Mouse (Mus musculus): ENCODE data around the gene Cygb.
A peak's percentile ranks its signal among the peaks of the same experiment; 100 is the strongest.
"Not testable (repeated sequence)": the region's sequence is repeated elsewhere in the genome, so short reads cannot be mapped to it uniquely, and the experiment has no call there.

Cygb gene

GRCm38 (mm10) chr11:116636607-116637006 lies 17.5 kb downstream of the Cygb start:
- not testable (repeated sequence) for DNase-seq (ENCODE audit: low read depth, low spot score)

DNA sequence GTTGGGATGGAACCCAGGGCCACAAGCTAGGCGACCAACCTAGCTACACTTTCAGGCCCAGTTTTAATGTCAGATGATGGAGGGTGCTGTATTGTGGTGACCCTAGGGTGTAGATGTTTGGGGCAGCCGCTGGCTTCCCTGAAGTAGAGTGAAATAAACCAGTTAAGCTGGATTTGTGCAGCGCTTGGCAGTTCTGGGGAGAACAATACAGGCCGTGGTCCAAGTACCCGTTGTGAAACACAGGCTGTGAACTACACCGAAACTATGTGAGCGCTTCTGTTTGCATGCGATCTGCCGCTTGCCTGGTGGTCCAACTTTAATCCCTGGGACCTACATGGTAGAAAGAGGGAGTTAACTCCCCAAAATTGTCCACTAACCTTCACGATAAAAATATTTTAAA lies 21.2 kb downstream of the Cygb start:
- DNase-seq (ENCODE audit: low read depth, low spot score) = no peak

GRCm38 (mm10) chr11:116630171-116630965 lies 23.7 kb downstream of the Cygb start:
- no peak for DNase-seq (ENCODE audit: low read depth, low spot score)

- no peak for DNase-seq (ENCODE audit: low read depth, low spot score)
Observed at GRCm38 (mm10) chr11:116629472-116629871, 24.6 kb downstream of the Cygb start.

GRCm38 (mm10) chr11:116628712-116629111 lies 25.4 kb downstream of the Cygb start:
- peak; percentile 67 for DNase-seq (ENCODE audit: low read depth, low spot score)

DNA sequence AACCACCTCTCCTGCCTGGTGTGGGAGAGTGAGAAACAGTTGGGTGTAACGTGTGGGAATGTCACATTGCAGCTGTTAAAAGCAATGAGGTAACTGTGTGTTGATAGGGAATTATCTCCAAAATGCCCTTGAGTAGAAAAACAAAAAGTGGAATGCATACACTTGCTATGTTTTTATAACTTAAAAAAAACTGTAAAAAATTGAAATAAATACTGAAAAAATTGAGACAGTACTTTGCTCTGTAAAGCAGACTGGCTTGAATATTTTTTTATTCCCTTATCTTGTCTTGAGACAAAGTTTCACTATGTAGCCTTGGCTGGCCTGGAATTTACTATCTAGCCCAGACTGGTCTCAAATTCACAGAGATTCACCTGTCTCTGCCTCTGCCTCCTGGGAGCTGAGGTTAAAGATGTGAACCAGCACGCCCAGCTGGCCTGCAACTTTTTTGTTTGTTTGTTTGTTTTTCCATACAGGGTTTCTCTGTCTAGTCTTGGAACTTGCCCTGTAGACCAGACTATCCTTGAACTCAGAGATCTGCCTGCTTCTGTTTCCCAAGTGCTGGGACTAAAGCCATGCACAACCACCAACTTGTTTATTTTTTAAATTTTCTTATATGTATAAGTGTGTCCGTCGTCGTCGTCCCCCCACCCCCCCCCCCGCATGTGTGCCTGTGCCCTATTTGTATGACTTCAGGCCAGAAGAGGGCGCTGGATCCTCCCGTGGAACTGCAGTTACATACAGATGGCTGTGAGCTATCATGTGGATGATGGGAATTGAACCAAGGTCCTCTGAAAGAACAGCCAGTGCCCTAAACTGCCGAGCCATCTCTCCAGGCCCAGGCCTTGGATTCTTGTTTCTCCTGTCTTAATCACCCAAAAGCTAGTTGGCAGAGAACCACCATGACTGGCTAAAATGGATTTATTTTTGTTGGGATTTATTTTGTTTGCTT lies 26.8 kb downstream of the Cygb start:
- no peak for DNase-seq (ENCODE audit: low read depth, low spot score)

DNA sequence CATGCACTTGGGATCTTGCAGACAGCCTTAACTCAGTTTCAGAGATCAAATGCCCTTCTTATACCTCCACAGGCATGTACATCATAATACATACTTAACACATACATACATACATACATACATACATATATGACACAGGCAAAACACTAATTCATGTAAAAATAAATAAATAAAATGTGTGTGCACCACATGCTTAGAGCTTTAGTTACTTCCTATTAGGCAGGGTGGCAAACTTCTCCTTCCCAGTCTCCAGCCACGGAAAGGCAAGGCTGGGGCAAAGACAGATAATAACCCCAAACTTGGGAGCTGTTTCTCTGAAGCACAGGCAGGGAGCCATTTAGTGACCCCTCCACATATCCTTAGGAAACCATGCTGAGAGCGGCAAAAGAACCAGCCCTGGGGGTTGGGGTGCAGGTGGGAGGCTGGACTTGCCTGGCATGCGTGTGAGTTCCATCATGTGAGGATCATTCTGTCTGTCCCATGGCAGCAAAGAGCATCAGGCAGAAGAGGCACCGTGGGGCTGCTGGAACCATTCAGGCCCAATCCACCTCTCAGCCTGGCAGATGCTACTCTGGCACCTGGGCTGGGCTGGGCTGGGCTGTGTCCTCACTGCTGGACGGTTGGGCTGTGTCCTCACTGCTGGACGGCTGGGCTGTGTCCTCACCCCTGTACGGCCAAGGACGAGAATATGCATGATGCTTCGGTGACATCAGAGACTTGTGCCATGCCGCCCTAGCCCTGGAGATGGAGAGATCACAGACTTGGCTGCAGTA lies 27.6 kb downstream of the Cygb start, which contains the start of gene Rhbdf2:
Rhbdf2 (minus strand) TSS at position 721 of the 773 bp plus-strand sequence.
- no peak for DNase-seq (ENCODE audit: low read depth, low spot score)

DNA sequence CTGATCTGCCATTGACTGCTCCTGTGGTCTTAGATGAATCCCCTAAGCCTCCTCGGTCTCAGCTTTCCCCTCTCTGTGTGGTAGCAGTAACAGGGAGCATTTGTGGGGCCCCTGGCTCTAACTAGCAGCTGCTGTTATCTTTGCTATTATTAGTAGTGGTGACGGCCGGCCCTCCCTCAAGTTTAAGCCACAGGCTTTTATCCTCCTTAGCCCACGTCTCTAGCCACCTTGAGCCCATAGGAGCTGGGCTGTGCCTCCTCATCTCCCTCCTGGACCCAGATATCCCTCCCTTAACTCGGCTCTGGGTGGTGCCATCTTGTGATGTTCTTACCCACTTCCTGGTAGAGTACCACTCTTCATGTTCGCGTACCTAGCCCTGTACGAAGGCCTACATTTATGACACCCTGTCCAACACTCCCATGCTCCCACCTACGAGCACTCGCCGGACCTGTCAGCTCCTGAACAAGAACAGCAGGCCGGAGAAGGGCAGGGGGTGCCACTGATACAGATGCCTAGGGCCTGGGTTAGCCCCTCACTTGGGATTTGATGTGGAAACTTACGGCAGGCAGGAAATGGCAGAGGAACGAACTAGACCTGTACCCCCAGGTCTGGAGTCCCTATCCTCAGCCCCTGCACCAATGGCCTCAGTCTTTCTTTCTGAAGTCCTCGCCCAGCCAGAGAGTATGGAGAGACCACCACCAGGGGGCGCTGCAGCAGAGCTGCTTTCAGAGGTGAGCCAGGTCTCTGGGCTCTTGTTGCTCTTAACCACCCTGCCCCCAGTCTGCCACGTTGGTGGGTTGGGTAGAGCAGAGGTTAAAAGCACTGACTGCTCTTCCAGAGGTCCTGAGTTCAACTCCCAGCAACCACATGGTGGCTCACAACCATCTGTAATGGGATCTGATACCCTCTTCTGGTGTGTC lies 28.8 kb downstream of the Cygb start:
- no peak for DNase-seq (ENCODE audit: low read depth, low spot score)

GRCm38 (mm10) chr11:116624131-116624832 lies 29.8 kb downstream of the Cygb start:
- DNase-seq (ENCODE audit: low read depth, low spot score) = no peak

DNA sequence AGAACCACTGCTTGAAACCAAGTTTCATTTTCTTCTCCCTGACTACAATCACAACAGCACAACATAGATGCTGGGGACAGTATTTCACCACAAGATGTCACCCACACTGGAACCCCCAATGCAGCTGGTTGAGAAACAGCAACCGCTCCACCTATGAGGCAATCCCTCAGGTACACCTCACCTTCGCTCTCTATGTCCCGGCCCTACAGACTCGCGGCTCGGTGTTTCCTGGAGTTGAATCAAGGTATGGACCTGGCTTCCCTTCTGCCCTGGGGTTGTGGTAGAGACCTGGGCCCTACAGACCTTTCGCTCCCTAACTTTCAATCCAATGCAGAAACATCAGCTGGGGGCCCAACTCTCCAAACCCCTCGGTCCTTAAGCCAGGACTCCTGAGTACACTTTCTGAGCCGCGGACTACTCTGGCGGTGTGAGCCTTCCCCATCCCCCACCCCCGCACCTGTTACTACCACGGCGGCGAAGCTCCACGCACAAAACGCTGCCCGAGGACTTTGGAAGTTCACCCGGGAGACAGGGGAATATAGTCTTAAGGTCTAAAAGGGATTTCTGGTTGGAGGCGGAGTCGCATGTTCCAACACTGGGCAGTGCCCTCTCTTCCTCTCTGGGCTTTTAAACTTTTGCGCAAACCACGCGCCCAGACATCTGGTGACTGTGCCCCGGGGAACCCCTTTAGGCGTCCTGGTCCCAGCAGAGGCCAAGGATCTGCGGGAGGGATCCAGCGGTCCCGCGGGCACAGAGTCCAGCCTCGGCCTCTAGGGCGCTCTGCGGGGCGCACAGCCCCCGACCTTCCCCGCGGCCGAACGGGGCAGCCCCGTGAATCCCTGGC lies 30.6 kb downstream of the Cygb start:
- DNase-seq (ENCODE audit: low read depth, low spot score) = no peak

- no peak for DNase-seq (ENCODE audit: low read depth, low spot score)
Observed at GRCm38 (mm10) chr11:116621258-116621704, 32.8 kb downstream of the Cygb start.

DNA sequence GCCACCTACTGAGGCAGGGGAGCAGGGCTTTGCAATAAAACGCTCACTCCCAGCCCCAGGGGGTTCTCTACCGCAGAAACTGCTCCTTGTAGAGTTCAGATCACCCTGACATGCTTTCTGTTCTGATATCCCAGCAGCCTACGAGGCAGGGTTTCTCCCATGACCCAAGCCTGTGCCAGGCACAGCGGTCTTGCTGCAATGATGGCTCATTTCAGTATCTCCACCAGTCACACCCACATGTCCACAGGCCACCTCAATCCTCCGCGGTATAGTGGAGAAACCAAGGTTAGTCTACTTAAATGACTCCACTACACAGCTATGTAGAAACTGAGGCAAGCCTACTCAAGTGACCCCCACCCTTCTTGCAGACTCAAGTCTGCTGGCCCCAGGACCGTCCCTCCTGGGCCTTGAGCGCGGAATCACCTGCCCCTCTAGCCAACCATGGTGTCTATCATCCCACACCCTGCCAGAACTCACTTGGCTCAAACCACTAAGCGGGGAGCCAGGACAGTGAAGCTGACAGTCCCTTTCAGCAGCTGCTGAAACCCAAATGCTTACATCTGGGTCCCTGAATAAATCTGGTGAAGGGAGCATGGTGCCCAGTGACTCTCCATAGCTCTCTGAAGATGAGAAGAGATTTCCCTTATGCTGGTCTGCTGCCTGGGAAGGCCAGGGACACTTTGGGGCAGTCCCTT lies 33.4 kb downstream of the Cygb start:
- no peak for DNase-seq (ENCODE audit: low read depth, low spot score)

DNA sequence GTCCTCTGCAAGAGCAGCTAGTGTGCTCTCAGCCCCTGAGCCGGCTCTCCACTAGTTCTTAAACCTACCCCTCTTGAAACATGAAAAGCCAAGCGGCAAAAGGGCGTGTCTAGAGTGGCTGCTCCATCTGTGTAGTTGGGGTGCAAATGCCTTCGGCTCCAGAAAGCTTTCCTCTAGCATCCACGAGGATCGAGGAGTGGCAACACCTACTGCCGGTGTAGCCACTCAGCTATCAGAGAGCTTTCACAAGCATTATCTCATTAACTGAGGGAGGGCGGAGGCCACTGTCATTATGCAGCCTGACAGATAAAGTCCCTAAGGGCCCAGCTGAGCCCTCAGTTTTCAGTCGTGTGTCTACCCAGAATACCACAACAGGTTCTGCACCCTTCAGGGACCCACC lies 34.0 kb downstream of the Cygb start:
- no peak for DNase-seq (ENCODE audit: low read depth, low spot score)

GRCm38 (mm10) chr11:116619561-116619960 lies 34.6 kb downstream of the Cygb start:
- DNase-seq (ENCODE audit: low read depth, low spot score) = no peak

DNA sequence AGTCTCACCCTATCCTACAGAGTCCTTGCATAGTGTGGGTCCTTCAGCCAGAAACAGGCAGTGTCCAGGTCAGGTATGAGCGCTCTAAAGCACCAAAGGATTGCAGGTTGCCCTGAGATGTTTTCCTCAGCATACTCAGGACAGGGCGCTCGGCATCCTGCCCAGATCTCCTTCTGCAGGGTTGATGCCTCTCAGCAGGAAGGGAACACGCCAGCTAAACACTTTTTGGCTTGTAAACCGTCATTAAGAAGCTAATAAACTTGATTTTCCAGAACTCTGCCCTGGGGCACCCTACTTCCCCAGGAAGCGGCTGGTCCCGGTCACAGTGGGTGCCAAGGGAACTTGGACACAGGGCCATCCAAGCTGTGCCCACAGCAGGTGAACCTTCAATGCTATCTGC lies 35.0 kb downstream of the Cygb start:
- DNase-seq (ENCODE audit: low read depth, low spot score) = no peak

GRCm38 (mm10) chr11:116618666-116619065 lies 35.4 kb downstream of the Cygb start:
- no peak for DNase-seq (ENCODE audit: low read depth, low spot score)

DNA sequence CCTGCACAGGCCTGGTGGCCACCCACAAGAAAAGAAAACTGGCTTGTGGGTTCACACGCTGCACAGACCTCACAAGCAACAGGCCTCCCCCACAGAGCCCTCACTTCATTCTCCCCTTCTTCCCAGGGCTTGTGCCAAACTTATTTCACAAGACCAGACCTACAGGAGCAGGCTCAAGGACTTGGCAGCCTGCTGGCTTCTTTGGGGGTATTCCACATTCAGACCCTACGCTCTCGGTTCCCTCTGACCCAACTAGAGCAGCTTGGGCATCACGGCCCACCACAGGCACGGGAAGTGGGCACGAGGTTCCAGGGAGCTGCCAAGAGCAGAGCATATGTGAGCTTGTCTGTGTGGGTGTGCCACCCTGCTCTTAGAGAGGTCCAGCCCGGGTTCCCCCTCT lies 36.5 kb downstream of the Cygb start:
- DNase-seq (ENCODE audit: low read depth, low spot score) = no peak

GRCm38 (mm10) chr11:116616438-116617118 lies 37.5 kb downstream of the Cygb start:
- no peak for DNase-seq (ENCODE audit: low read depth, low spot score)
